Mouse (Mus musculus) cerebellum, adult 2 months (tissue): ENCODE measurements around the gene Asxl1.

Source experiments
- CTCF ChIP-seq: fragments of 200-500 bp; IDR thresholded peaks from 2 replicates; pipeline ENCODE4 v1.5.1; 2011; ENCODE audit warnings: low read depth, mild to moderate bottlenecking, control low read depth, low read length, moderate library complexity, borderline replicate concordance; ENCODE audit not compliant: insufficient read depth
- POLR2A ChIP-seq: fragments of 200-500 bp; IDR thresholded peaks from 2 replicates; pipeline ENCODE4 v1.6.1; 2011; ENCODE audit warnings: low read length, control low read depth, borderline replicate concordance; ENCODE audit not compliant: insufficient read depth

- no peak for TF ChIP-seq POLR2A
- TF ChIP-seq CTCF: no peak
These were observed 61.3 kb downstream of the Asxl1 start for GRCm38 (mm10) chr2:153406882-153407281.
